Mouse (Mus musculus): ENCODE results near the gene Fam166a. TPM values are rescaled to one million over a fixed set of nuclear protein-coding genes. Genes with fewer than 3 reads are reported as not detected.
A peak's percentile ranks its signal among the peaks of the same experiment; 100 is the strongest.

Fam166a gene
- total RNA-seq (2017): not detected in 2 replicates

- no peak for ATAC-seq (replicated peaks in 1 of 2; ENCODE audit: insufficient read depth in 1 of 2, low FRiP score in 2 of 2, low TSS enrichment in 1 of 2, low read depth in 1 of 2, poor library complexity in 2 of 2, severe bottlenecking in 2 of 2)
These were observed at the start of gene Fam166a for GRCm38 (mm10) chr2:25218445-25218844. TSS of gene Fam166a (plus strand) at chr2:25218745.

GRCm38 (mm10) chr2:25169778-25170177 lies 48.8 kb upstream of the Fam166a start:
- no peak for ATAC-seq (replicated peaks in 1 of 2; ENCODE audit: insufficient read depth in 1 of 2, low FRiP score in 2 of 2, low TSS enrichment in 1 of 2, low read depth in 1 of 2, poor library complexity in 2 of 2, severe bottlenecking in 2 of 2)

- 0 out of 4 replicates have a peak, but pooled peaks of 1 of the 2 experiments have one; percentile 13 for ATAC-seq (replicated peaks in 1 of 2; ENCODE audit: insufficient read depth in 1 of 2, low FRiP score in 2 of 2, low TSS enrichment in 1 of 2, low read depth in 1 of 2, poor library complexity in 2 of 2, severe bottlenecking in 2 of 2)
These were observed 48.0 kb upstream of the Fam166a start for GRCm38 (mm10) chr2:25170326-25171100.

- no peak for ATAC-seq (replicated peaks in 1 of 2; ENCODE audit: insufficient read depth in 1 of 2, low FRiP score in 2 of 2, low TSS enrichment in 1 of 2, low read depth in 1 of 2, poor library complexity in 2 of 2, severe bottlenecking in 2 of 2)
These were observed 47.3 kb upstream of the Fam166a start for GRCm38 (mm10) chr2:25171101-25171768.

- ATAC-seq (replicated peaks in 1 of 2; ENCODE audit: insufficient read depth in 1 of 2, low FRiP score in 2 of 2, low TSS enrichment in 1 of 2, low read depth in 1 of 2, poor library complexity in 2 of 2, severe bottlenecking in 2 of 2): no peak
These were observed 46.8 kb upstream of the Fam166a start for GRCm38 (mm10) chr2:25171769-25172153.

- peak in 1 of 2 experiments; percentile 33; a peak in 2 of 4 replicates for ATAC-seq (replicated peaks in 1 of 2; ENCODE audit: insufficient read depth in 1 of 2, low FRiP score in 2 of 2, low TSS enrichment in 1 of 2, low read depth in 1 of 2, poor library complexity in 2 of 2, severe bottlenecking in 2 of 2)
These were observed 45.9 kb upstream of the Fam166a start for GRCm38 (mm10) chr2:25172629-25173028.

DNA sequence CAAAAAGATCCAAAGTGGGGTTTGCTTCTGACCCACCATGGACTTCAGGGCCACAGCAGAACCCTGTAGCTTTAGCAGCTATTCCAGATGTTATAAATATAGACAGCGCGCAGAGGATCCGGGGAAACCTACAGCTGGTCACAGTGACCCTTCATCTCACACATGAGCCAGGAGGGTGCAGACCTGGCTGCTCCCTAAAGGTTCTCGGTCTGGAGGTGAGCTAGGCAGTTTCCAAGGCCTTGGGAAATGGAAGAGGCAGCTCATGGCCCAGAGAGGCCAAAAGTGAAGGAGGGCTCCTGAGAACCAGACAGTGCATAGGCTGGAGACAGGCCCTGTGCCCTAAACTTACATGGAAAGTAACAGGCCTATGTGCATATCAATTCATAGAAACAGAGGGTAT lies 44.7 kb upstream of the Fam166a start:
- ATAC-seq (replicated peaks in 1 of 2; ENCODE audit: insufficient read depth in 1 of 2, low FRiP score in 2 of 2, low TSS enrichment in 1 of 2, low read depth in 1 of 2, poor library complexity in 2 of 2, severe bottlenecking in 2 of 2): no peak

DNA sequence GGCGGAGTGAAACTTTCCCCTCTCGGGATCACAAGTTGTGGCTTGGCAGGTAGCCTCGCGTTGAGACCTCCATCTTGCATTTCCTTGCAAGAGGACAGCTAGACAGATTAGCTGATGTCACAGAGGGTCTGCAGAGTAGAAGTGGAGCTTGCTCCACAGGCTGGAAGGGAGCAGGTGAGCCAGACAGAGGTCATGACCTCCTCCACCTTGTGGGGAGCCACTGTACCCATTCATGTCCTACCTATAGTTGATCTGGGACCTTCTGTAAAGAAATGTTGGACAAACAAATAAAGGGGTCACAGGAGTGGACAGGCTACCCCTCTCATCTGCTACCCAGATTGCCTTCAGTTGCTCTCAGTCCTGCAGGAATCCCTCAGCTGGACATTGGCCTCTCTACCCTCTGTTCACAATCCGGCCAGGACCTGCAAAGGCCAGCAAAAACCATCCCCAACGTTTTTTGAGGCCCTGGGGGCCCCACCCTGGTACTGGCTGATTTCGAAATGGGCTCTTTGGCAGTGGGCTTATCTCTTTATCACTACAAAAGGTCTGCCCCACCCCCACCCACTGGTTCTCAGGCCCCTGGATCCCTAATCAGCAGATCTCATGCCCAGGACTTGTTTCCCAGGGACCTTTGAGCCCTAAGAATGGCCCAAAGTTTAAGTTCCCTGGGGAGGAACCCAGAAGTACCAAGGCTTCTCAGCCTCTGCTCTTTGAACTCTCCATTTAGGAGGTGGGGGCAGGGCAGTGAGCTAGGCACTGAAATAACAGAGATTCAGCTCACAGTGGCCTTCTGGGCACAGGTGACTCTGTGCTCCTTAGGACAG lies 43.5 kb upstream of the Fam166a start:
- no peak for ATAC-seq (replicated peaks in 1 of 2; ENCODE audit: insufficient read depth in 1 of 2, low FRiP score in 2 of 2, low TSS enrichment in 1 of 2, low read depth in 1 of 2, poor library complexity in 2 of 2, severe bottlenecking in 2 of 2)

GRCm38 (mm10) chr2:25175690-25176078 lies 42.9 kb upstream of the Fam166a start:
- ATAC-seq (replicated peaks in 1 of 2; ENCODE audit: insufficient read depth in 1 of 2, low FRiP score in 2 of 2, low TSS enrichment in 1 of 2, low read depth in 1 of 2, poor library complexity in 2 of 2, severe bottlenecking in 2 of 2): no peak

DNA sequence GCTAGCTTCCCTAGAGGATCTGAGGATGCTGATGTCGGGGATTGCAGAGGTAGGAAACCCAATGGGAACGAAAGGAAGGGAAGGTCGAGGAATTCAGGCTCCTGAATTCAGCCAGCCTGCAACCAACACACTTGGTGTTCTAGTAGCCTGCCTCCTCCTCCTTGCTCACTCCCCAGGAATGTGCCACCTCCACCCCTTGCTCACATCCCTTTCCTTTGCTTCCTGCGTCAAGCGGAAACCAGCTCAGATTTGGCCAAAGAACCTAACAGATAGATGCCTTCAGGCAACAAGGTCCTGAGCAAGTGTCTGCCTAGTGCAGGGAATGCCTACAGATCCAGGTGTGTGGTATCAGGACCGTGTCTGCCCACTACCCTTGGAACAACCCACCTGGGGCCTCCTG lies 42.0 kb upstream of the Fam166a start:
- ATAC-seq (replicated peaks in 1 of 2; ENCODE audit: insufficient read depth in 1 of 2, low FRiP score in 2 of 2, low TSS enrichment in 1 of 2, low read depth in 1 of 2, poor library complexity in 2 of 2, severe bottlenecking in 2 of 2): no peak

DNA sequence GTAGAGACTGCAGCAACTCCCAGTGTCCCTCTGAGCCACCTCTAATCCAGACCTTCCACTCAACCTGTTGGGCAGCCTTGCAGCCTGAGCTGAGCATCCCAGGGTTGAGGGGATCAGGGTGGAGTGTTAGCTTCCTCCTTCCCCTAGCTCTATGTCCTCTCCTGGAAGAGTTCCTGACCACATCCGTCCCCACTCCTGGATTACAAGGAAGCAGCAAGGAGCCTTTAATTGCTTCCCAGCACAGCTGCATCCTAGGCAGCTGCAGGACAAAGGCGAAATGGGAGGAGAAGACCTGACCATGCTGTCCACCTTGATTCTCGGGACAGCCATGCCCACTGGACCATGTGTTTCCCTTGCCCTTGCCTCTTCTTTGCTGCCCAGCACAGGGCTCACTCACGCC lies 41.5 kb upstream of the Fam166a start:
- no peak for ATAC-seq (replicated peaks in 1 of 2; ENCODE audit: insufficient read depth in 1 of 2, low FRiP score in 2 of 2, low TSS enrichment in 1 of 2, low read depth in 1 of 2, poor library complexity in 2 of 2, severe bottlenecking in 2 of 2)

- ATAC-seq (replicated peaks in 1 of 2; ENCODE audit: insufficient read depth in 1 of 2, low FRiP score in 2 of 2, low TSS enrichment in 1 of 2, low read depth in 1 of 2, poor library complexity in 2 of 2, severe bottlenecking in 2 of 2): no peak
These were observed 40.9 kb upstream of the Fam166a start for GRCm38 (mm10) chr2:25177685-25178084.

DNA sequence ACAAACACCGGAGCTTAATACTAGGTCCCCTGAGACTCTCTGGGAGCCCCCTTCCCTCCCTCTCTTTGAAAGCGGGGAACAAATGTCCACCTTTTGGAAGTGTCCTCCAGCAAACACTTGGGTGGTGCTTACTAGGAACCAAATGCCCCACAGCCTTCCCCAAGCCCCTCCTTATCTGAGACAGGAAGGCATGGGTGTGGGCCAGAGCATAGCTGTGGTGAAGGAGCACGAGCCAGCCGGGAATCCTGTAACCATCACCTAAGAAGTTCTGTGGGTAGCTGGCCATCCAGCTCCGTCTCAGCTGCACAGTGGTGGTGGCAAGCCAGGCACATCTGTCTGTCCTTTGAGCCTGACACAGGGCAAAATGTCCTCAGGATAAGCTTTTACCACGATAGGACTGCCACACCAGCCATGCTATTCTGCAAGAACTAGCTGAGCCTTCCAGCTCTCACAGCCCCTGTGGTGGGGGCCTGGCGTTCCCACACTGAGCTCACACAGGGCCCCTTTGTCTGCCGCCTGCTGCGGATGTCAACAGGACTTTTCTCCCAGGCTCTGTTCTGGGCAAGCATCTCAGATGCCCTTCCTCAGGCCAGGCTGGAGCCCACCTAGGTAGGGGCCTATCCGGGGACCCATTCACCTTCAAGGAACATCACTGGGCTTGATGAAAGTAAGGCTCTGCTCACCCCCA lies 40.1 kb upstream of the Fam166a start:
- ATAC-seq (replicated peaks in 1 of 2; ENCODE audit: insufficient read depth in 1 of 2, low FRiP score in 2 of 2, low TSS enrichment in 1 of 2, low read depth in 1 of 2, poor library complexity in 2 of 2, severe bottlenecking in 2 of 2): no peak

GRCm38 (mm10) chr2:25179566-25180217 lies 38.9 kb upstream of the Fam166a start:
- ATAC-seq (replicated peaks in 1 of 2; ENCODE audit: insufficient read depth in 1 of 2, low FRiP score in 2 of 2, low TSS enrichment in 1 of 2, low read depth in 1 of 2, poor library complexity in 2 of 2, severe bottlenecking in 2 of 2): no peak

DNA sequence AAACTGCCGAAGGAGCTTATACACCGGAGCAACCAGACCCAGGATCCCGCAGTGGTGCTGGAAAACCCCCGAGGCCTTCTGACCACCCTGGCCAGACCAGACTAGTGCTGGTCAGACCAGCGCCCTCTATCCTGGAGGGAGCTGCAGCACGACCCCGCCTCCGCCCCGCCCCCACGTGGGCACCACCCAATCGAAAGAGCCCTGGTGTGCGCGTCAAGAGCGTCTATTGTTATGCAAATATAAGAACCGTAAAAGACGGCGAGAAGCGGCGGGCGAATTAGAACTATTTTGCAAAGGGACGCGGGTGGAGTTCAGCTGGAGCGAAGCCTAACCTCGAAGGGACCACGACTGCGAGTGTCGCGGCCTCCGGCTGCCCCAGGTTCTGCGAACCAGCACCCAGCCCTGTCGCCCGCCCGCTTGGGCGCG lies 38.1 kb upstream of the Fam166a start, which contains the start of gene Nrarp:
Gene Nrarp (plus strand): TSS at position 281 of the 426 bp plus-strand sequence.
- ATAC-seq (replicated peaks in 1 of 2; ENCODE audit: insufficient read depth in 1 of 2, low FRiP score in 2 of 2, low TSS enrichment in 1 of 2, low read depth in 1 of 2, poor library complexity in 2 of 2, severe bottlenecking in 2 of 2): peak; percentile 78 to 88

GRCm38 (mm10) chr2:25180973-25181890 lies 37.3 kb upstream of the Fam166a start:
- no peak for ATAC-seq (replicated peaks in 1 of 2; ENCODE audit: insufficient read depth in 1 of 2, low FRiP score in 2 of 2, low TSS enrichment in 1 of 2, low read depth in 1 of 2, poor library complexity in 2 of 2, severe bottlenecking in 2 of 2)
